Mouse (Mus musculus) kidney, postnatal 10 days (tissue): ENCODE measurements at regions not wholly inside any gene's neighbourhood (a gene's known extent, or its start where the extent isn't known, plus 50 kb on each side); places are given as distances from the start of the nearest gene placed in this dataset.
A peak's percentile ranks its signal among the peaks of the same experiment; 100 is the strongest.

Experiments
- DNase-seq: peaks from one replicate; pipeline ENCODE4 v3.0.0; 2021; ENCODE audit warnings: mixed read lengths

DNA sequence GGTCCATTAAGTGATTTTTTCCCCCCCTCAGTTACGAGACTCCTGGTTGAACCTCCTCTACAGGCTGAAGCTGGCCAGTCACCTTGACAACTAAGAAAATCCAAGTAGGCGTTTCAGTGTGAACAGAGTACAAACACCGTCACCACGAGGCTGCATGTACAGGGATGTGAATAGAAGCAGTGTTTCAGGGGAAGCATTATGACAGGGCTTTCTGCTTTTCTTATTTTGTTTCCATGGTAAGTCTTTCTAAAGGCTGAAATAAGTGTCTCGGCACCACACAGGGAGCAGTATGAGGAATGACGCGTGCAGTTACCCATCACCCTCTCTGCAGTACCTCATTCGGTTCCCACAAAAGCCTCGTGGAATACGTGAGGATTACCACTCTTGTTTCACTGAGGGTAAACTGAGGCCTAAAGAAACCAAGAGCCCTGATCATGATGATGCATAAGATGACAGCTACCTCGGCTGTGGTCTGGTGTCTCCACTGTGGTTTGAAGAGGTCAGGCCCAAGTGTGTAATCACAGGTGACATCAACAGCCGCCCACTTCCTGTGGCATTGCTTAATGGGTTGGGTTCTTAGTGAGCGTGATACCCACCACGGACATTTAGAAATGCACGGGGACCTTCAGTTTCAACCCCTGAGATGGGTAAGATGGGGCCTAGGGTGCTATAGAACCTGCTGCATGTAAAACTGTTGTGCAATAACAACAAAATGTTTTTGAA, 230.5 kb downstream of the Foxo1 start:
- DNase-seq = no peak

DNA sequence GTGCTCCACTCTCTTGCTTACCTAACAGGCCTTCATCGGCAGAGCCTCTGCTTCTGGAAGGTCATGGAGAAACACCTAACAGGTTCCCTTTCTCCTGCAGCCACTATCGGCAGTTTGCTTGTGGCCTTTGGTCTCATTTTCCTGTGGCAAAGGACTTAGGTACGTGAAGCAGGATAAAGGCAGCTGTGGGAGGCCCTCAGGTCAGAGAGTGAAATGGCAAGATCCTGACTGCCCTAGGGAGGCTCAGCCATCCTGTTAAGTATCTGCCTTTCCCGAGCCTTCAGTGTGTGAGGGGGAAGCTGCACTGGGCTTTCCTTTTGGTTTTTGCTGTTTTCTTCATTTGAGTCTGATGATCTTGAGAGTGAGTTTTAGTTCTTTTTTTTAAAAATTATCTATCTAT, 228.8 kb downstream of the Foxo1 start:
- no peak for DNase-seq

DNA sequence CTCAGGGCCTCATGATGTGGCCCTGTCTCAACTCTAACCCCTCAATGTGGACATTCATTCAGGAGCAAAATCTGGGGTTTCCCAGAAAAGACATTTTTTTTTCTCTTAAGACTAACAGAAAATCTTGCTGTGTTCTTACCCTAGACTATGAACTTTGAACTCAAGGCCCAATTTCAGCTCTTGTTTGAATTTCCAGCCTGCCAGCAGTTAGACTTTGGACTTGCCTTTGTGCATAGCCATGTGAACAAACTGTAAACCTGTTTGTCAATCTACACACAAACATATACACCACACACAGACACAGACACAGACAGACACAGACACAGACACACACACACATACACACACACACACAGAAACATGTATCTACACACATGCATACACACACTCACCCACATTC, 227.3 kb downstream of the Foxo1 start:
- DNase-seq = no peak

DNA sequence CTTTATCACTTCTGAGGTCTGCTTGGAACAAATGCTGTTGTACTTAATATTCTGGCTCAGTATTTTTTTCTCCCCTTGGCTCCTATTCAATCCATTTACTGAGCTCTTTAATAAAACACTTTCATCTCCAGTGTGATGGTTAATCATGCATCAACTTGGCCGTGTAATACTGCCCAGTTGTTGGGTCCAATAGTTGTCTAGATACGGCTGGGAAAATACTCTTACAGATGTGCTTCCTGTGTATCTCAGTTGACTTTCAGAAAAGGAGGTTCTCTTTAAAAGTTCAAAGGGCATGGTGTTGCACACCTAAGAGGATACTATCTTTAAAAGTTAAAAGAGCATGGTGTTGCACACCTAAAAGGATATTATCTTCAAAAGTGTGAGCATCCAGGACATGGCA, 226.8 kb downstream of the Foxo1 start:
- DNase-seq = no peak

DNA sequence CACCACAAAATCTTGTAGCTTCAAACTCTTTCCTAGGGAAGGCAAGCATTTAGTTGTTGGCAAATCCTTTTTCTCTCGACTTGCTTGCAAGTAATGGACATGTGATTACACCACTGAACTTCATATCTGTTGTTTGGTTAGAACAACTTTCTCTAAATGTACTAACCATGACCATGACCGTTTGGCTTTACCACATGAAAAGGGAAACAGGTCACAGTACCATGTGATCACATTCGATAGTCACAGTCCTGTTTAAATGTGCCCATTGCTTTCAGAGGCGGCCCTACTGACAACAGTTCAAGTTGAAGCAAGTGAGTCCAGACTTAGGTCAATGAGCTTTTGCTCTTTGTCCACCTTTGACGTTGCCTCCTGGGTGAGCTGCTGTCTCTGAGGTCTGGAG, 211.1 kb downstream of the Foxo1 start:
- no peak for DNase-seq

DNA sequence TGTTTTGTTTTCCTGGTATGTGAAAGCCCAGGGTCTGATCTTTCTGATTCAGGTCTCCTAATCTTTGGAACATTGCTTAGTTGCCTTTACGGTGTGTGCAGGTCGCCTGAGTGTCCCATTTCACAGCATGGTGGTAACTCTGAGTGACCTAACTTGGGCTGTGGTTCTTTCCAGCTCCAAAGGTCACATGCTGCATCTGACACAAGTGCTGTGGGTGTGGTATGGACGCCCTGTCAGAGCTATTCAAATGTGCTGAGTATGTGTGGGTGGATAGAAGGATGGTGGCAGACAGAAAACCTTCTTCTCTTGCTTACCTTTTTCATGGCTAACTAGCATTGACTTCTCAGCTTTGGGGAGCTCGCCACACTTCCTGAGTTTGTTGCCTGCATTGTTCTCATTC, 201.8 kb downstream of the Foxo1 start:
- DNase-seq = no peak

DNA sequence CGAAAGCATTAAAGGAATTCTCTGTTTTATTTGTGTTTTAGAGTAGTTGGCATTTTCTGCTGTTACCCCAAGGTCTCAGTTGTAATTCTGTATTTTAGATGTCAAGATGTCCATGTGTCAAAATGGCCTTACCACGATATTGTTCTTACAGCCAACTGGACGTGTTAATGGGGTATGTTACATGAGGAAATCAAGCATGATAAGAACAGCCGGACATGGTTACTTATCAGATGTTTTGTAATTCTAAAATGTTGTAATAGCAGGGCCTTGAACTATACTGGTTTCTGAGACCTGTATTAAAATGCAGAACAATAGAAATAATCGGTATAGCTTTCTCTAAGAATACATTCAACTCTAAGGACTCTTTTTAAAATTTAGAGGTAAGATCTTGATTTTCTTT, 201.3 kb downstream of the Foxo1 start:
- no peak for DNase-seq

DNA sequence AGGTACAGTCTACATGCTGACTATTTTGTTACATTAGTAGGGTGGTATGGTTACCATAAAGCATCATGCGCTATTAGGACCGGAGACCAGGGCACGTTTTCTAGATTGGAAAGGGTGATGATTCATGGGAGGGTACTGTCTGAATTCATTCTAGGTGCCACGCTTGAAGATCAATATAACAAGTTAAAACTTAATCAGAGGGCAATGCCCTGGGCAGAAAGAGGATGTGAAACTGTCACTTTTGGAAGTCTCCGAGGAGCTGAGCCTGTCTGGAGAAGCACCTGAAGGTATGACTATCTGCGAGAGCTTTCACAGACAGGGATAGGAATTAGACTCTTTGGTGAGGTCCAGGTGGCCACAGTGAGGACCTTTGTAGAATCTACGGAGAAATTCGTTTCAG, 200.2 kb downstream of the Foxo1 start:
- no peak for DNase-seq

DNA sequence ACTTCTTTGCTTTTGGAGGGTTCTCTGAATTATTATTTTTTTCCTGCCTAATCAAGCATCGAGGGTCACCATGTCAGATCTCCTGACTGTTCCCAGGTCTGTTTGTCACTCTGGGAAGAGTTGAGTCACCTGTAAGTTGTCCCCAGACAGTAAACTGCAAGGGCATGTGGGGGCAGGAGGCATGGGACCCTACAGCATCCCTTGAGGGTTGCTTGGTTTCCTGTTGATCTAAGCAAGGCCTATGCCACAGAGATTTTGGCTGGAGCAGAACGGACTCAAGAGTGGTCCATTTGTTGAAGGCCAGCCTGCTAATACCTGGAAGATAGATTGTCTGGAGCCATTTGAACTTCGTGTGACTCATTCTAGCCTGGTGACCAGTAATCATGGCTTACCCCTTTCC, 199.7 kb downstream of the Foxo1 start:
- DNase-seq = no peak

DNA sequence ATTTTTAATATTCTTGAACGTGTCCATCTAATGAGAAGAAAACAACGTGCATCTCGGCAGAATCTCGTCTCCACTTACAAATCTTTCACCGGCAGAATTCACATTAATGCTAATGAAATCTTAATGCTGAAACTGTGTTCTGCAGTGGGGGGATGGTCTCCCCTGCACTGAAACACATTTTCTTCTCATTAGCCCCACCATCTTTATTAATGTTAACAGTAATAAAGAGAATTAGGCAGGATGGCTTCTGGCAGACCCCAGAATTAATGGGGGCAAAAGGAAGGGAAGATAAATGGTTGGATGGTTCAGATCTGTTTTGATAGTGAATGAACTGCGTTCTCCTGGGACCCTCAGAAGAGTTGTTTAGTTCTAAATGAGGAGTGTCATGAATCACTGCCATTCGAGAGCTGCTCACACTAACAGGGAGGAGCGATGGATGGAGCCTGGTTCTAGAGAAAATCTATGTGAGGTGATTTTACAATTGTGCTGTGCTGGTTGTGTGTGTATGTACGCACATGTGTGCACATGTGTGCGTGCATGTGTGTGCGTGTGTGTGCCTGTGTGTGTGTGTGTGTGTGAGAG, 198.9 kb downstream of the Foxo1 start:
- no peak for DNase-seq

DNA sequence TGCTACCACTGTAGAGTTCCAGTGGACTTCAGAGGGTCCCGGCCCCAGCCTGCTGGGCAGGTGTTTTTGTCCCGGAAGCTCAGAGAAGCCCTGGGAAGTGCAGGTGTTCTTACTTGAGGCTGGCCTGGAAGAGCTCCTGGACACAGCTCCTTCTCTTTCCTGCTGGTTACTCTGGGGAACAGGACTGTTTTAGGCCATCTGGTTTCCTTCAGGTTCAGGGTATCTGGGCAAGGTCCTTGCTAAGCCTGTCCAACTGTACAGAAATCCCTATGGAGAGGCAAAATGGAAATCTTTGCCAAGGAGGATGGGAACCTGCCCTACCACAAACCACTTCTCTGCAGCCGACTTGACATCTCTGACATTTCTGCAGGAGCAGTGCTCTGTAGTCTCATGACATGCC, 198.4 kb downstream of the Foxo1 start:
- DNase-seq = no peak

DNA sequence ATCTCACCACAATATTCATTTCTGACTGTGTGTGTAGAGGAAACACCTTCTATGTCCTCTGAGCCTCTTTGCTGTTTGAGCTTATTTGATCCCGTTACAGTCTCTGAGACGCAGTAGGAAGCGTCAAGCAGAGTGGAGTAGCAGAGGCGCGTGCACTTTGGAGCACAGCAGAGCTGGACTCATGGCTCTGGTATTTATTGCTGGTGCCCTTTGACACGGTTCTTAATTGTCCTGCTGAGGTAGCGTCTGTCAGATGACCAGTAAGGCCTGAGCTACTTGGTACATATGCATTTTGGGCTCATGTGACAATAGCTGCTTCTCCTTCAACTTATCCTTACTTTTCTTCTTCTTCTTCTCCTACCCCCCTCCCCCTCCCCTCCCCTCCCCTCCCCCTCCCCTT, 195.8 kb downstream of the Foxo1 start:
- DNase-seq = peak; percentile 38

DNA sequence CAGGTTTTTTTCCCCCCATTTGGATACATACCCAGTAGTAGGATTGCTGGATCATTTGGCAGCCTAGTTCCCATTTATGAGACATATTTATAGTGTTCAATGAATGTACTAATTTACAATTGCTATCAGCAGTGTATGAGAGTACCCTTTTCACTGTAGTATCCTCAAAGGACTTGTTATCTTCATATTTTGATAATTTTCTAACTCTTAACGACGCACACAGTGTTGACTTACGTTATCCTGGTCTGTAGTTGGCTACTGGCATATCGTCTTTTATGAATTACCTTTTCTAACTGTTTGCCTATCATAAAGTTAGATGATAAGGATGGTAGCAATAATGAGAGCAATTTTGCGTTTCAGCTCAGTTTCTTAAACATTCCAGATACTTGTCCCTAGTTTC, 186.8 kb downstream of the Foxo1 start:
- no peak for DNase-seq

DNA sequence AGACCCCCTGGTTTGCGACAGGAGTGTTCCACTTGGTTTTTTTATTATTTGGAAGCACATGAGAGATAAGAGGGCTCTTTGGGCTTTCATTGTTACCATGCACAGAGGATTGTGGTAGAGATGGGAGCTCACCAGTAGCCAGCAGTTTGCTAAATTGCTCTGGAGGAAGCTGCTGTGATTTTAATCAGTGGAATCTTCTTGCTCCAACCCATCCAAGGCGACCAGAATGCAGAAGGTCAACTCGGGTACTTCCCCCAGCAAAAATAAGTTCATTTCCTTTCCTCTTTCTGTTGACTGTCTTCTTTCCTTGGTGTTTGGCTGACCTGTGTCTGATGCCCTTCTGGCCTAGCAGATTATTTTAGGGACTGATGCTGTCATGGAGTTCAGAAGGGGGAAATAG, 184.9 kb downstream of the Foxo1 start:
- DNase-seq = no peak

DNA sequence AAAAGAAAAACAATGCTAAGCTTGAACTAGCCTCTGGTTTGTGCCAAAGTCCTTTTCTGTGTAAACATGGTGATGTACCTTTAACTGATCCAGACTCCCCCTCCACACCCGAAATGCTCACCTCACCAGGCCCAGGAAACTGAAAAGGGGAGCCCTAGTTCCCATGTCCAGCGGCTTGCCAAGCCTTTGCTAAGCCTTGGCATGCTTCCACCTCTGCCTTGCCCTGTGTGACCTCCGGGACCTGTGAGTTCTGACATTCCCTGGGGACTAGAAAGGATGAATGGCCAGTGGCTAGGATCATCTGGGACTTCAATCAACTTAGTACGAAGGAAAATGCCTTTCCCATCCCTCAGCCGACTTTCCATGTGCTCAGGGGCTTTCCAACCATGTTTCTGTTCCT, 184.2 kb downstream of the Foxo1 start:
- DNase-seq = peak; percentile 67

DNA sequence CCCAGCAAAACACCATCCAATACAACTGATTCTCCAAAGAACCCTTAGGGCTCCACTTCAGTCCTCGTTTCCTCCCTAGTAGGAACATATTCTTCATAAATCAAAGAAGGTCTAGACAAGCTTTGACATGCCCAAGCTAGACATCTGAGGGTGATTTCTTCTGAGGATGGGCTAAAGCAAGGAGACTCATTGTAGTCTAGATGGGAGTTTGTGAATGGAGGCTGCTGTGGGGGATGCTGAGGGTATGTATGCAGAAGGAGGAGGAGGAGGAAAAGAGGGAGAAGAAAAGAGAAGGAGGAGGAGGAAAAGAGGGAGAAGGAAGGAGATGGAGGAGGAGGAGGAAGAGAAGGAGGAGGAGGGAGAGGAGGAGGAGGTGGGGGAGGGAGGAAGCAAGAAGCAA, 178.9 kb downstream of the Foxo1 start:
- no peak for DNase-seq

DNA sequence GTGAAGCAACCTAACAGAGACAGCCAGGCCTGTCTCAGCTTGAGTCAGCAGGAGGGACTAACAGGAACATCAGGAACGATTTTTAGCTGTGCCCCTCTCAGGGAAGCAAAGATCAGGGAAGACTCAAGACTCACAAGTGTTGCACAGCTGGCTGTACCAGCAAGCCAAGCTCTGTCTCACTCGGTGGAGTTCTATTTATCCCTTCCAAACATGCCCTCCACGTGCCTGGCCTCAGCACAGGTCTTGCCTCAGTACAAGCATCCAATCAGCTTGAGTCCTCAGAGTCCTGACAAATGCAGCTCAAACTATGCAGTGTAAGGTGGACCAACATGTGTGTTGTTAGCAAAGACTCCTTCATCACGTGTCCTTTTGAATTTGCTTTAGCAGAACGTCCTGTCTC, 178.4 kb downstream of the Foxo1 start:
- no peak for DNase-seq

DNA sequence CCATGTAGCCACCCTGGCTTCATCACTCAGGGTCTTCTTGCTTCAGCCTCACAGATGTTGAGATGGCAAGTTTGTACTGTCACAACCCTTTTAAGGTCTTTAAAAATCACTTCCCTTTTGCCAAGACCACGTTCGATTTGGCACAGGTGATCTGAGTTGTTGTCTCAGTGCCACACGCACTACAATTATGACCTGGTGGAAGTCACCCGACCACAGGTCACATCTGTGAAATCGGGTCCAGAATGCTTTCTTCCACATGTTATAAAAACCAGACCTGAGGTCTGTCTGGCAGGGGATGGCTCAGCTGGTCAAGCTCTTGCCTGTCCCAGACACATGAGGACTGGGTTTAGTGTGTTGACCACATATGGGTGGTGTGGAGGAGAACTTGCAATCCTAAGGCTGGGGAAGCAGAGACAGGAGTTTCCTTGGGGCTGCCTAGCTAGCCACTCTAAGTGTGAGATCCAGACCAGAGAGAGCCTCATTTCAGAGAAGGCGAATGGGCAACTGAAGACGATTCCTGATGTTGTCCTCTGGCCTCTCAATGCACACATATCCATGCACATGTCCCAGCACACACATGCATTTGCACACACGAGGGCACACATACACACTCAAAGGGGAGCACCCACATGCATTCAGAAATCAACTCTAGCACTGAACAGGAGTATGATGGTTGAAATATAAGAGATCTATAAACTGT, 176.4 kb downstream of the Foxo1 start:
- DNase-seq = no peak

DNA sequence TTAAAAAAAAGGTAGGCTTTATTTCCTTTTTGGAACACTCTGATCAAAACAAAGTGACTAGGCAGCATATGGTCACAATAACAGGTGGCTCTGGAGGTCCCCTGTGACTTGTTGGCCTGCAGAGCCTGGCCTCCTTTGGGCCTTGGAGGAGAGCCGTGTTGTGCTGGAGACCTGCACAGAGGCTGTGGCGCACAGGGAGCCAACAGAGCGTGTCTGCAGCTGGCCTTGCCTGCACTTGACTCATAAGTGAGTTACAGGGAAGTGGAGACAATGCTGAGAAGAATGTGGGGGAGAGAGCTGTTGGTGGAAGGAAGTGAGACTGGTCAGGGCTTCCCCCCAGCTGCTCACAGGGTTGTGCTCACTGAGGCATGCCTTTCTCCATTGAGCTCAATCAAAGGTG, 175.7 kb downstream of the Foxo1 start:
- peak; percentile 58 for DNase-seq

DNA sequence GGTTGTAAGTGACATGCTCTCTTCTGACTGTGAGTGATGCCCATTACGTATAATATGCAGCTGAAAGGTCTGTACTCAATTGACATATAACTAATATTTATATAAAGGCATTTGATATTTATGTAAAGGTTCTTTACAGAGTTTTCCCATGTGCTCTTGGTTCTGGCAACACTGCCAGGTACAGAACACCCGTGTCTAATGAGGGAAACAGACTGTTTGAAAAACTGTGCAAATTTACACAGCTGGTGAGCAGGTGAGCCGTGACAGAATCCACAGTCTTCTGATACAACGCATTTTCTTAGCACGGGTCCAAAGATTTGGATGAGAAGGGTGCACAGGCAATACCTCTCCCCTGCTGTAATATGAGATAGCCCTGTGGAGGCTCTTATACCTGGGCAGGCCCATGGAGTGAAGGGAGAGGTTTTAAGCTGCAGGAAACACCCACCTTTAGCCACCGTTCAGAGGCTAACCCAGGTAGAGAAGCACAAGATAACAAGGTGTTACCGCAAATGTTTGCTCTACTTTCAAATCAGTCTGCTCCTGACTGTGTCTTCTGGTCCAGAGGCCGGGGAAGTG, 161.0 kb downstream of the Foxo1 start:
- no peak for DNase-seq

DNA sequence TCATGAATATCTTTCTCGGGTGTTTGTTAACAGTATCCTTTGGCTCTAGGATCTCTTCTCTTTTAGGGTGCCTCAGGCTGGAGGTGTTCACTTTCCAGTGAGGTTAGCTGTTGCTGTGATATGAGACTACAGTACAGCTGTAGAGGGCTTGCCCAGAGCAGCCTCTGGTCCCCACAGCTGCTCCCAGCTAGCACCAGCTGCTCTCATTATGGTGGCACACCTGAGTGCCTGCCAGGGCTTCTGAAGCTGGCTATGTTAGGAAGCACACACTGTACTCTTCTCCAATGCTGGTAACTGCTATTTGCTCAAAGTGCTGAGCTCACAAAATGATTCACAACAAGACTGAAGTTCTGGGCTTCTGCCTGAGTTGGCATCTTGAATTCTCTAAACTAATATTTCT, 154.7 kb downstream of the Foxo1 start:
- DNase-seq = no peak

DNA sequence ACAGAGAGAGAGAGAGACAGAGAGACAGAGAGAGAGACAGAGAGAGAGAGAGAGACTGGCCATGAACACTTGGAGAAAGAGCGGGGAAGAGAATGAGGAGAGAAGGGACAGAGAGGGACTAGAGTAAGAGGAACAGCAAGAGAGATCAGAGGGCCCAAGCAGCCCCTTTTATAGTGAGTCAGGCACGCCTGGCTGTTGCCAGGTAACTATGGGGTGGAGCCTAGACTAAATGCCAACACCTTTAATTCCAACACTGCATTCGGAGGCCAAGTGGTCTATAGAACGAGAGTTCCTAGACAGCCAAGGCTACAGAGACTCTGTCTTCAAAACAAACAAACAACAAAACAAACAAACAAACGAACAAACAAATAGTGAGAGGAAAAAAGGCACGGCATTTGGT, 148.1 kb downstream of the Foxo1 start:
- DNase-seq = no peak

DNA sequence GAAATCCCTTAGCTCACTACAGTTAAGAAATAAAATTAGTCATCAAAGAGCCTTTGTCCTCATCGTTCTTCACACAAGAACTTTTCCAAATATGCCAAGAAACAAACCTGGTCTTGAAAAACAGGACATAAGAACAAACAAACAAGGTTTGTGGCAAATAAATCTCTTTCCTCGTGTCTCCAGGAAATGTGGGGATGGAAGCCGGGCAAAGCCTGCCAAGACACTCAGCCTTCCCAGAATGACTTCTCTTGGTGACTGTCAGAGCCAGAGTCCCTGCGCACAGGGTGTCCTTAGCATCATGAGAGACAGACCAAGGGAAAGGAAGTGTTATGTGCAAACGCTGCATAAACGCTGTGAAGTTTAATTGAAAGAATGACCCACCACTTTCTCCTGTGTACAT, 147.2 kb downstream of the Foxo1 start:
- DNase-seq = peak; percentile 53

DNA sequence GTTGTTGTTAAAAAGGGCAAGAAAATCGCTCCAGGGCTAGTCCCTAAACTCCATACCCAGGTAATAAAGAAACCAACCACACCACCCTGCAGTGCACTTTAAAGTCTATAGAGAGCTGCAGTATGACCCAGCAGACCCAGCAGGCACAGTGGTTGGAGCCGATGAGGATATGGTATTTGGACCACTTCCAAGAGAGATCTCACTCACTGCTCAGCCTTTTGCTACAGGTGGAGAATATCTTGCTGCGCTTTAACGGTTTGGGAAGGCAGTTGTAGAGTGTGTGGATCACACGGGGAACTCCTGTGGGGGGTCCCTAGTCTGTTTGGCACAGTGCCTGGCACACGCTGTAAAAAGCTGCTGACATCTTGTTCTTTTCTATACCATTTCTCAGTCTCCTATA, 145.9 kb downstream of the Foxo1 start:
- DNase-seq = no peak
